Mouse (Mus musculus): ENCODE results near the gene Tarsl2. TPM values are rescaled to one million over a fixed set of nuclear protein-coding genes. Genes with fewer than 3 reads are reported as not detected.

The Tarsl2 gene
- 3.7 and 4.0 TPM in 2 replicates for polyA plus RNA-seq (2012; ENCODE audit: insufficient read depth, insufficient read length, missing spikeins)

GRCm38 (mm10) chr7:65644643-65645351, at the start of gene Tarsl2:
Gene Tarsl2, plus strand, starts transcription at chr7:65644898.
- Histone ChIP-seq H3K4me3 (ENCODE audit: insufficient read depth, low read length) (peak within 1 kb of the TSS; percentile 60), H3K27ac (ENCODE audit: insufficient read depth, low read depth, low read length) (peak within 1 kb of the TSS; percentile 18; the same call in 1 of the 2 replicates), H3K4me1 (ENCODE audit: control insufficient read depth, insufficient read depth, low read length) (no peaks in the 10 kb centered on the region)
- TF ChIP-seq POLR2A (IDR thresholded peaks at IDR 0.05; ENCODE audit: borderline replicate concordance, low read depth, low read length) (no peak), CTCF (IDR thresholded peaks at IDR 0.05; ENCODE audit: low read depth, low read length) (no peak)

DNA sequence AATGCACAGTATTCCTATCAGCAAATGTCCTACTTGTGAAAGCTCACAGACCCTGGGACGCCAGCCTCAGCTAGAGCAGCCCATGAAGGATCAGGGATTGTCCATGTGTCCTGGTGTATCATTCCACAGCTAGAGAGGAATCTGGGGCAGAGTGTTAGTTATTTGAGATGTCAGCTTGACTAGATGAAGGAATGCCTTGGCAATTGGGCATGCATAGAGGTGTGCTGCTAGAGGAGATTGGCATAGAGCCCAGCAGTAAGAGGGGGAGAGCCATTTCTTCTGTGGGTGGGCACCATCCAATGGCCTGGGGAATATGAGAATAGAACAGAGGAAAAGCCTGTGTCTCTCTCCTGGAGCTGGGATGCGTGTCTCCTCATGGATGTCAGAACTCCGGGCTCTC, 38.6 kb upstream of the Tarsl2 start:
- Histone ChIP-seq H3K4me3 (ENCODE audit: insufficient read depth, low read length) (no peak overlapping the region), H3K27ac (ENCODE audit: insufficient read depth, low read depth, low read length) (no peak overlapping the region), H3K4me1 (ENCODE audit: control insufficient read depth, insufficient read depth, low read length) (no peaks in the 10 kb centered on the region)
- TF ChIP-seq CTCF (IDR thresholded peaks at IDR 0.05; ENCODE audit: low read depth, low read length) (no peak), POLR2A (IDR thresholded peaks at IDR 0.05; ENCODE audit: borderline replicate concordance, low read depth, low read length) (no peak)

DNA sequence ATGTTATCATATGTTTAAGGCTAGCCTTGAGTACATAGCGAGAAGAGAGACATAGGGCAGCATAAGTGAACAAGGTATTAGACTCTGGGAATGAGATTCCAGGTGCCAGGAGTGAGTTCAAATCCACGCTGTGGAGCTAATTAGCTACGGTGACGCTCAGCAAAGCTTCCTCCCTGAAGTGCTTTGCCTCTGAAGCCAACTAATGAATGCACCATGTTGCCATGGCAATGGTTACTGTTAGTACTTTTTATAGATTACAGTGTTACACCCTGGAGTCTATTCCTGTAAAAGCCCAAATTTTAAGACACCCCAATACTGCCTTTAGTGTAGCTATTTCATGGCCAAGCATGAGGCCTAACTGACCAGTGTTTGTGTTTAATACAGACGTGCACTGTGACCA, 37.7 kb upstream of the Tarsl2 start:
- no peaks in the 10 kb centered on the region for H3K4me1 ChIP-seq (ENCODE audit: control insufficient read depth, insufficient read depth, low read length)
- no peak overlapping the region for H3K4me3 ChIP-seq (ENCODE audit: insufficient read depth, low read length)
- H3K27ac ChIP-seq (ENCODE audit: insufficient read depth, low read depth, low read length), result no peak overlapping the region
- TF ChIP-seq CTCF (IDR thresholded peaks at IDR 0.05; ENCODE audit: low read depth, low read length), result no peak
- no peak for TF ChIP-seq POLR2A (IDR thresholded peaks at IDR 0.05; ENCODE audit: borderline replicate concordance, low read depth, low read length)

DNA sequence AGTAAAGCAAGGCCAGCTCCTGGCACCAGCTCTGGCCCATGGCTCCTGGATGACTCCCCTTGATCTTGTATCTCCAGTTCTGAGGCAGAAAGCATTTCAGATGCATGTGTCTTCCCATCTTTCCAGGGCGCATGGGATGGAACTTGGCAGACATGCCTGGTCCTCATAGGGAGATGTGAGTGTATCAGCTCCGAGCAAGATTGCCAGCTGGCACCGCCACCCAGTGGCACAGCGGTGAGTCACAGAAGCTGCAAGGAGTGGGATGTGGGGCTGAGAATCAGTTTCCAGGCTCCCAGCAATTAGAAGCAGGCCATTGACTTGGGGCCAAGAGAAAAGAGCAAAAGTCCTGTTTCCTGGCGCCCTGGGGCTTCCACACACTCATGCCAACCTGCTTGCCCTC, 34.5 kb upstream of the Tarsl2 start:
- no peak overlapping the region for H3K4me3 ChIP-seq (ENCODE audit: insufficient read depth, low read length)
- TF ChIP-seq CTCF (IDR thresholded peaks at IDR 0.05; ENCODE audit: low read depth, low read length), result no peak
- H3K4me1 ChIP-seq (ENCODE audit: control insufficient read depth, insufficient read depth, low read length), result no peaks in the 10 kb centered on the region
- no peak overlapping the region for H3K27ac ChIP-seq (ENCODE audit: insufficient read depth, low read depth, low read length)

GRCm38 (mm10) chr7:65610673-65611072, 34.0 kb upstream of the Tarsl2 start:
- Histone ChIP-seq H3K27ac (ENCODE audit: insufficient read depth, low read depth, low read length) (no peak overlapping the region), H3K4me3 (ENCODE audit: insufficient read depth, low read length) (no peak overlapping the region), H3K4me1 (ENCODE audit: control insufficient read depth, insufficient read depth, low read length) (no peaks in the 10 kb centered on the region)
- TF ChIP-seq CTCF (IDR thresholded peaks at IDR 0.05; ENCODE audit: low read depth, low read length) (no peak), POLR2A (IDR thresholded peaks at IDR 0.05; ENCODE audit: borderline replicate concordance, low read depth, low read length) (no peak)

- TF ChIP-seq CTCF (IDR thresholded peaks at IDR 0.05; ENCODE audit: low read depth, low read length) (no peak), POLR2A (IDR thresholded peaks at IDR 0.05; ENCODE audit: borderline replicate concordance, low read depth, low read length) (no peak)
- no peak overlapping the region for H3K27ac ChIP-seq (ENCODE audit: insufficient read depth, low read depth, low read length)
Observed at GRCm38 (mm10) chr7:65611298-65611697, 33.4 kb upstream of the Tarsl2 start.

DNA sequence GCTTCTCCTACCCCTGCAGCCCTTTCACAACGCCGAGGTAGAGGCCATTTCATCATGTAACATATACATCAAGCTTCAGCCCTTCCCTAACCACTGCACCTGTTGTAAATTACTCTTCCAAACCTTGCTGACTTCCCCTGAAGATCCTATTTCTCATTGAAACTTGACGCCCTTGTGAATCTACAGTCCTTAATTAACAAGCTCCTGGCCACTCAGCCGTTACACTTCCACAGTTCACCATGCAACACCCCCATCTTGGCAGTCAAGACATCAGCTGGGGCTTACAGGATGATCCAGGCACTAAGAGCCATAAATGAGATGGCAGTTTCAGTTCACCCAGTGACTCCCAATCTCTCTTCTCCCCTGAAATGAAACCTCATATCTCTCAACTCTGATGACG, 31.0 kb upstream of the Tarsl2 start:
- no peak overlapping the region for H3K27ac ChIP-seq (ENCODE audit: insufficient read depth, low read depth, low read length)
- H3K4me1 ChIP-seq (ENCODE audit: control insufficient read depth, insufficient read depth, low read length), result no peaks in the 10 kb centered on the region
- H3K4me3 ChIP-seq (ENCODE audit: insufficient read depth, low read length), result no peak overlapping the region
- TF ChIP-seq POLR2A (IDR thresholded peaks at IDR 0.05; ENCODE audit: borderline replicate concordance, low read depth, low read length) (no peak), CTCF (IDR thresholded peaks at IDR 0.05; ENCODE audit: low read depth, low read length) (no peak)

More at GRCm38 (mm10) chr7:65611298-65611697, 33.4 kb upstream of the Tarsl2 start:
- H3K4me3 ChIP-seq (ENCODE audit: insufficient read depth, low read length), result no peak overlapping the region
- no peaks in the 10 kb centered on the region for H3K4me1 ChIP-seq (ENCODE audit: control insufficient read depth, insufficient read depth, low read length)

DNA sequence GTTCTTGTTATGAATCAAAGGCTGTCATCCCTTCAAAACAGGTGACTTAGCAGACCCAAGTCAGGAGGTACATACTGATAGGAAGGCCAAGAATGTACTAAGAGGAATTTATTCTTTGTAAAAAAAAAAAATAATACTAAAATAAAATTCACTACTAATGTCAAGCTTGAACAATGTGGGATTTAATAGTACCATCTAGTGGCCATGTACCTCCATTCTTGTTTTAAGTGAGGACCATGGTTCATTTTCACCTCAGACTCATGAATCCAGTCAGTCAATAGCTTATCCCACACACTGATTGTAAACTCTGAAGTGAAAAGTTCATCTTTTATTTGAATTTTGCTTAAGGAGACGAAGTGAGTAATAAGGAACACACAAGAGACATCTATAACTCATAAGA, 25.9 kb upstream of the Tarsl2 start:
- TF ChIP-seq CTCF (IDR thresholded peaks at IDR 0.05; ENCODE audit: low read depth, low read length) (no peak), POLR2A (IDR thresholded peaks at IDR 0.05; ENCODE audit: borderline replicate concordance, low read depth, low read length) (no peak)

DNA sequence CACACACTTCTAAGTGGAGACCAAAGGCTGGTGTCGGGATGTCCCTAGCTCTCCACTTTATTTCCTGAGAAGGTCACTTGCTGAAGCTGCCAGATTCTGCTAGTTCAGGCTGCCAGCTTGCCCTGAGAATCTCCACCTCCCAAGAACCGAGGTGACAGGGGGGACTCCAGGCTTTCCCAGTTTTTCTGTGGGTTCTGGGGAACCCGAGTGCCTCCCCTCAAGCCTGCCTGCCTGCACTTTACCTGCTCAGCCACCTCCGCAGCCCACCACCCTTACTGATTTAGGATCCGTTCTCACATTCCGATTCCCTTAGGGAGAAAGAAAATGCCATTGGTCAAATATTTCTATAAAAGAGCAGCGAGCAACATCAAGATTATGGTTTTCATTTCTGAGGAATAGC, 24.0 kb upstream of the Tarsl2 start:
- no peaks in the 10 kb centered on the region for H3K4me1 ChIP-seq (ENCODE audit: control insufficient read depth, insufficient read depth, low read length)
- TF ChIP-seq CTCF (IDR thresholded peaks at IDR 0.05; ENCODE audit: low read depth, low read length) (no peak), POLR2A (IDR thresholded peaks at IDR 0.05; ENCODE audit: borderline replicate concordance, low read depth, low read length) (no peak)
- no peak overlapping the region for H3K27ac ChIP-seq (ENCODE audit: insufficient read depth, low read depth, low read length)
- no peak overlapping the region for H3K4me3 ChIP-seq (ENCODE audit: insufficient read depth, low read length)

More for the DNA sequence above, 25.9 kb upstream of the Tarsl2 start:
- Histone ChIP-seq H3K4me3 (ENCODE audit: insufficient read depth, low read length) (no peak overlapping the region), H3K27ac (ENCODE audit: insufficient read depth, low read depth, low read length) (no peak overlapping the region), H3K4me1 (ENCODE audit: control insufficient read depth, insufficient read depth, low read length) (no peaks in the 10 kb centered on the region)

DNA sequence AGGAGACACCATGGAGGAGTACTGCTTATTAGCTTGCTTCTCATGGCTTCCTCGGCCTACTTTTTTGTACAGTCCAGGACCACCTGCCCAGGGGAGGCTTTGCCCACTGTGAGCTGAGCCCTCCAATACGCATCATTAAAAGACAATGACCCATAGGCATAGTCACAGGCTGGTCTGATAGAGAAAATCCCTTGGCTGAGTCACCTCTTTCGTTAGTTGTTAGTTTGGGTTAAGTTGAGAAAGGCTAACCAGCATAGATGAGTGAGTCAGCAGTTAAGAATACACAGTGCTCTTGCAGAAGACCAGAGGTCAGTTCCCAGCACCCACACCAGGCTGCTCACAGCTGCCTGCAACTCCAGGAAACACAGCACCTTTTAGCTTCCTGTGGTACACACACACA, 21.4 kb upstream of the Tarsl2 start:
- no peak for TF ChIP-seq POLR2A (IDR thresholded peaks at IDR 0.05; ENCODE audit: borderline replicate concordance, low read depth, low read length)
- TF ChIP-seq CTCF (IDR thresholded peaks at IDR 0.05; ENCODE audit: low read depth, low read length), result no peak
- Histone ChIP-seq H3K4me1 (ENCODE audit: control insufficient read depth, insufficient read depth, low read length) (no peaks in the 10 kb centered on the region), H3K27ac (ENCODE audit: insufficient read depth, low read depth, low read length) (no peak overlapping the region), H3K4me3 (ENCODE audit: insufficient read depth, low read length) (no peak overlapping the region)
